Mouse (Mus musculus): ENCODE measurements at regions not wholly inside any gene's neighbourhood (a gene's known extent, or its start where the extent isn't known, plus 50 kb on each side); places are given as distances from the start of the nearest gene placed in this dataset.

DNA sequence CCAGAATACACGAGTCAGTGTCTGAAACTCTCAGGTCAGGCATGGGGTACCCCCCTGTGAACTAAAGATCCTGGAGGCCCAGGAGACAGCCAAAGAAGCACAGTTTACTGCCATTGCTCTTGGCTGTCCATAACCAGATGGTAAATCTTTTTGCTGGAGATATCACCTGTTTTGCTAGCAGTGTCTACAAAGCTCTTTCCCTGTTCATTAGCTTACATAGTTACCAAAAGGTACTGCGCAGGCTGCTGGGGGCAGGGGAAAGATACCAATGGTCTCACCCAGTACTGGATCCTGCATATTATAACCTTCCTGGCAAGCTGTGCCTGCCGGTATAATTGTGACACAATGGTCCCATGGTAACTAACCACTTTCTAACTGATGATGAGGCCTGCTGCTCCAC is 321.9 kb upstream of the Nfe2l3 start:
- no peak for DNase-seq

DNA sequence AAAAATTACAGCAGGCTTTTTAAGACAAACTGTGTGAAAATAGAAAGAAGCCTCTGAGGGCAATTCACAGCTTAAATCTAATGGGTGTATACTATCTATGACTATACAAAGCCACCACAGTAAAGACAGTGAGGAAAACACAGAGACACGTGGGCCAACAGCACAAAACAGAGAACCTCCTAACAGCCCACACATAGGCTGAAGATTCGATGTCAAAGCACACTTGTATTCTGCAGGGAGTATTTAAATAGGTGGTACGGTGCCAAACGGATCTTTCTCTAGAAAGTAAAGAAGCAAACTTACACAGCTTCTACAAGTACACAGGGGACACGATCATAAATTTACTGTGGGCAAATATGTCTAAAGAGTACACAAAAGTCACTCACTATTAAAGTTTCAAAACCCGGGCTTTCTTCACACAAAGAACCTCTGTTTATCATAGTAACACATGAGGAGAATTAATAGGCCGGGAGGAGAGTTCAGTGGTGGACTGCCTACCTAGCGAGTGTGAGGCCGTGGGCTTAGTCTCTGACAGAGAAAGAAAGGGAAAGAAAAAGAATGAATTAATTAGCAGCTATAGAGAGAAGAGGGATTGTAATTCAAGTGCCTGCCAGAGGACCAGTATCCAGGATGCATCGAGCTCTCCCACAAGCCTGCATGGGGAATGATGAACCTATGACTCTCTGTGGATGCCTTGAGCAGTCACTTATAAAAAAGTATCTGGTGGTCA is 317.7 kb upstream of the Nfe2l3 start:
- no peak for DNase-seq

DNA sequence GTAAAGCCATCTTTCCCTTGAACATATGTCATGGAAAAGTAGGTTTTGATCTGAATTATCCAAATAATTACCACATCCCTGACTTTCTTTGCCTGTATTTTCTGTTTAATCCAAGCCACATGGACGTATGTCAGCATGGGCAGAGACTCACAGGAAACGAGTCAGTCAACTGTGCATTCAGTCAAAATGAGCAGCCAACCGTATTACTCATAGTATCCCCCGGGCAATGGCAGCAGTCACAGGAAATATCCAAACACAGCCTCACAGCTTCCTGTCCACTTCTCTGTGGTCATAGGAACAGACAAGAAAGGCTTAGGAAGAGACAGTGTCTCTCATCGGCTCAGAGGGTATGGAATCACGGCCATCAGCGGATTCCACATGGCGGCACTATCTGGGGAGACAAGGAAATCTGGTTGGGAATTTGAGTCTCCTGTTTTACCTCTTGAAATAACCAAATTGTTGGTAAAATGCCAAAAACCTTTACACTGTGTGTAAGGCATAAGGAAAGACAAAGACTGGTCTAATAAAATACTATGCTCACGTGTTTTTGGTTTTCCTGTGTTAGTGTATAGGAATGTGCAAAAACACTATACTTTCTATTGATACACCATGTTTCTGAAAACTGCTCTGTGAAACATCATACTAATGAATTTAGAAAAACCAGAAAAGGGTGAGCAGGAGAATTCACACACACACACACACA is 313.5 kb upstream of the Nfe2l3 start:
- peak; percentile 7 to 24 for DNase-seq

DNA sequence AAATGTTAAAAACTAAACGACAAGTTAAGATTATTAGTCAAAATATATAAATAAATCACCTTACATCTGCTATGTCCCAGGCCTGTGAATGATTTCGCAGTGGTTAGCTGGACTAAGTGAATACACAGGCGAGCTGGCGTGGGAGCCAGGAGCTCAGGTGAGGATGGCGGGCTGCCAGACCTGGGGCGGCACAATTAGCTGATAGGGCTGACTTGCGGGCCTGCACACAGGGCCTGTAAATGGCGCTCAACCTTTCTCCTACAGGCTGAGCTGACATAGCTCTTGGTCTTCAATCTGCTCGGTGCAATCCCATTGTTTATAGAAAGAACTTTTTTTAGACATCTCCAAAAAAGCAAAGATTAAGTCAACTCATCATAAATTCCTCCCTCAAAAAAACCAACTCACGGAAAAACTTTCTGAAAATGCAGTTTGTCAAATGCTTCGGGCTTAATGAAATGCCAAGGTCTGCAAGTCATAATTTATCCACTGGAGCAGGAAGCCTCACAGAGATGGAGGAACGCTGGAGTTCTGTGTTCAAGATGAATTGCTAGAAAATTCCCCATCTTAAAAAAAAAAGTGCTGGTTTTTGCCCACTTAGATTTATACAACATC is 312.7 kb upstream of the Nfe2l3 start:
- DNase-seq = peak; percentile 23 to 68

DNA sequence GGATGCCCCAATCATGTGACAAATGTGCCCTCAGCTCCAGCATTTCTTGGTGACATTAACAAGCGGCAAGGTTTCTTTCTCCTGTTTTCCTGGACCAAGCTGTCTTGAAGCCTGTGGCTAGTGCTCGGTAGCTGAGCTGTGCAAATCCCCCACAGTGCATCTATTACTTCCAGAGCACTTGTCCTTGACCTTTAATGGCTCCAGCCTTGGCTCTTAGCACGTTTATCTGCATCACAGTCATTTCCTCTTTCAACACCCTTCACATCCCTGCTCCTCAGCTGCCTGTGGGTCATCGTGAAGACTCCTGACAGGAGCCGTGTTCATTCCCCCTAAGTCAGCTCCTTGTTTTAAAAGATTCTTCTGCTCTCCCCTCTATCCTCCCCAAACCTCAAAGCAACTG is 309.5 kb upstream of the Nfe2l3 start:
- no peak for DNase-seq

DNA sequence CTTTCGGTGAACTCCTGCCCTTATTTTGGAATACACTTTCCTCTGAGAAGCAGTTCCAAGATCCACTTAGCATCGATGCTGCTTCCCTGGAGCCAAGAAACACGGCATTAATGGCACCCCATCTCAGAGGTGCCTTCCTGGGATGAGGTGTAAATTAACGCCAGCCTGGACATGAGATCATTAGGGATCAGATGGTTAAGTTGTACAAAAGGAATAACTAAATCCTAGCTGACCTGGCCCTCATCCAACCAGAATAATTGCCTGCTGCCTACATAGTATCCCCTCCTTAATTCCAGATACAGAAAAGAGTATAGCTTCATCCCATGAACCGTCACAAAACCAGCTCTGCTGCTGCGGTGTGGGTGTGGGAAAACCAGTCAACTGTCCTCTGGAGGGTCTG is 304.6 kb upstream of the Nfe2l3 start:
- DNase-seq = no peak

DNA sequence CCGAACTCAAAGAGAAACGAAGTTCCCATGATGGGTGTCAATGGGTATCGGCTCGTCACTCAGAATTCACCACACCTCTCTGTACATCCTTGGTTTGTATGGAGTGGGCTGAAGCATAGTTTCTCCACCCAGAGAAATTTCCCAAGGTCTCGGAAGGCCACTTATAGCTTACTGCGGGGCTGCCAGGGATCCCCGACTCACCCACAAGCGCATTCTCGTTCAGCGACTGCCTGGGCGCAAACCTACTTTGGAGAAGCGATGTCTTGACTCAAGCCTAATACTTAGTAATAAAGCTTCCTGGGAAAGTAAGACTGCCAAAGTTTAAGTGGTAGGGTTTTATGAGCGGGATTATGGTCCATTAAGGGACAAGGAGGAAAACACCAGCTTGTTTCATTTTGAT is 303.4 kb upstream of the Nfe2l3 start:
- DNase-seq = no peak

DNA sequence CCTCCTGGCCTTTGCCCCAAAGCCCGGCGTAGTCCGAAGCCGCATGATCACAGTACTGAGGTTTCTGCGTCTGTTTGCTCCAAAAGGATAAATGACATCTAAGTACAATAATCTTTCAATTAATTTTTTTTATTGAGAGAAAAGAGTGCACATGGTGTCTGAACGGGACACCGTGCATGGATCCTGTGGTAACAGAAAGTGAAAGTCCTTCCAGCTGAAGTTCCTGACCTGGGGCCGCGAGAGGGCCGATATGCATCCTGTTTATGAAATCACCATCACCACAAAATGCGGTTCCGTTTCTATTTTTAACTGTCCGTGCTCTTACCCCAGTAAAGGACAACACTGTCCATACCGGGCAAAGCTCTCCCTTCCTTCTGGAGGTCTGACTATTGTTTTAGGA is 302.9 kb upstream of the Nfe2l3 start:
- peak; percentile 53 to 59 for DNase-seq

DNA sequence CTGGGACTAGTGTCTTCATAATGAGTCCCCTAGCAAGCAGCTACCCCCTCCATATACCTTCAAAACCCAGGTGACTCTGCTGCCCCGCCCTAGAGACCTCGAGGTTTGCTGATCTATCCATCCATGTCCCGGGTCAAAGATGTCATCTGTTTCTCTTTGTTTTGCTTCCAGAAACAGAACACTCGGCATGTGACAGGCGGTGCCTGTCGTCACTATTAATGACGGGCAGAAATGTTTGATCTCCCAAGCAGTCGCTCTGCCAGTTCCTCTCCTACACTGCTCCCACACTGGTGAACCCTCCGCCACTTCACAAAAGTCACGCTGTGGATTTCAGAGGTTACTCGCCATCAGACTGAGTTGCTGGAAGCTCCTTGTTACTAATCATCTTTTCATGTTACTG is 287.7 kb upstream of the Nfe2l3 start:
- DNase-seq = no peak

DNA sequence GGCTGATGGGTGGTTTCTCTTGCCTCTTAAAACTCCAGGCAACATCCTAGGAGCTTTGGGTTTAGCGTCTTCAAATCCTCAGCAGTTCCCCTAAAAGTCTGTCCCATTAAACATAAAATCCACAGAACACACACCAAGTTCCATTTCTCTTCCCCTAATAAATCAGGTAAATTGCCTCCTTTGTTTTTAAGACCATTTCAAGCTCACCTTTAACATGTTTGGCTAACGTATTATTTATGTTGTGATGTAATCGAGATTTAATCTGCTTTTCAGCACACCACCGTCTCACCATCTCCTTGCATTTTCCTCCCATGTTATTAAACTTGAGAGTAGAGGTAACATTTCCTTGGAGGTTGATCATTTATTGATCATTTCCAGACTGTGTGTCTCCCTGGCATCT is 286.6 kb upstream of the Nfe2l3 start:
- no peak for DNase-seq

DNA sequence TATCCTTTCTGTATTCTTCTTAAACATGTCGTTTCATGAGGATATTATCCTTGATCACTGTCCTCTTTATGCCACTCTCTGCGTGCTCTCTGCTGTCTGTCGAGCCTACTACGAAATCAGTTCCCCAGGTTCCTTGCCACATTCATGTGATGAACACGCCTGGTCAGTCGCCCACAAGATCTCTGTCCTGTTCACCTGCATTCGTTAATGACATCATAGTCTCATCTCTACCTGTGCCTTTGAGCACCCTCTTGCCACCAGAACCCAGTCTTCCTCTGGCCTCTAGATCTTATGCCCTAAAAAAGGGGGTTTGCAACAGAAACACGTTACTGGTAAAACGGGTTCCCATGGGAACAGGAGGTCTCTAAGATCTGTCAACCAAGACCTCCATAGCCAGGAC is 283.6 kb upstream of the Nfe2l3 start:
- DNase-seq = no peak

DNA sequence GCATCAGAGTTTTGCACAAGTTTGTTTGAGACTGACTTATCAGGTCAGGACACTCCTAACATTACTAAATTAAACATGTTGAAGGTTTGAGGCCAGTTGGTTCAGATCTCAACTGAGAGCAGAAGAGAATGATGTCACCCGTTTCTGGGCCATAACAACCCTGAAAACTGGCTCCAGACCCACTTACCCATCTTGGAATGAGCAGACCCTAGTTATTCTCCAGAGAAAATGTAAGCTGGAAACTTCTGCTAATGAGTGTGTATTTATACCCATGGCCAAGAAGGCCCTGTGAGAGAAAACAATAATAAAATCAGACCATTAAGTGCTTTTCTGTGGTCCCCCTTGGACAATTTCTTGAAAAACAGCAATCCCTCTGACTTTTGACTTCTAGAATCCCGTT is 282.4 kb upstream of the Nfe2l3 start:
- DNase-seq = no peak

DNA sequence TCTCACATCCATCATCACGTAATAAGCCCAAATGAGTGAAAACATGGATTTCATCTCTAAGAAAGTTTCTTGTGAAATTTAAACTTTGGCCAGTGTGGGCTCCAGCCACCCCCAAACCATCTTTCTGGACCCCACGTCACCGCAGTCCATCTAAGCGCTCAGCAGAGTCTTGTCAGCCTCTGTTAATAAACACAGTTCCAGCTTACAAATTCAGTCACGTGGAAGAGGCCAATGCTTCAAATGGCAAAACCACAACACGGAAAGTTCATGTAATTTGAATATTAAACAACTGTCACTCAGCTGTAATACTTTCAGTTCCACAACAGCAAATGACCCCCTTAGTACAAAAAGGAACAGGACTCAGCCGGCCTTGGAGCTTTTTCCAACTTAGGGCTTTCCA is 282.0 kb upstream of the Nfe2l3 start:
- no peak for DNase-seq

DNA sequence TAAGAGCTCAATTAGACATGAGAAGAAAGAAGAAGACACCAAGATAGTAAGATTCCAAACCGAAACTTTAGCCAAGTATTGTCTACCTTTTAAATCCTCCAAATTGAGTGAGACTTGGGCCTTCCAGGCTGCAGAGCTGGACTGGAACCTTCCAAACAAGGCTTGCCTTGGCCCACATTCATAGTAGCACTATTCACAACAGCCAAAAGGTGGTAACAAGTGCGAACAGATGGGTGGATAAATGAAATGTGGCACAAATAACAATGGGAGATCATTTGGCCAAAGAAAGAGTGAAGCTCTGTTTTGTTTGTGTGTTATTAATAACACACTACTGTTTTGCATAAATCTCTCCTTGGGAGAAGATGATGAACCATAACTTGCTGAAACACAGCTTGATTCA is 281.6 kb upstream of the Nfe2l3 start:
- DNase-seq = no peak

DNA sequence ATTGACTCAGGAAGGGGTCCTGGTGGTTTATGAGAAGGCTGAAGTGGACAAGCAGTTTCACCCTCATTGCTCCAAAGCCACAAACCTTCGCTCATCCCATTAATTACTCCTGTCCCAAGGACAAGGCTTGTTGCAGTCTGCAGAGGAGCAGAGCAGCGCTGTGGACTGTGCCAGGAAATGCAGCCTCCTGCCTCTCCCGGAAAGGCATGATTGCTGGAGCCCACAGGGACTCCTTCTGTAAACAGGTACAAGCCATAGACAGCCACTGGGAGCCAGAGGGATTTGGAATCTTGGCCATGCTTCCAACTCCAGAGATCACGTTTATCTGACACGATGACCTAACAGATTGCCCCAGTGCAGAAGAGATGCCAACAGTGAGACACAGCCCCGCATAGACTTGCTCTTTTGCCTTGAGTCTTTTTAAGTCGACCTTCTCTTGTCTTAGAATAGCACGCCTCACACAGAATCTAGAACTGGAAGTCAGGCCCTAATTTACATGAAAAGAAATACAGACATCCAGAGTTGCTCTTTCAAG is 275.6 kb upstream of the Nfe2l3 start:
- no peak for DNase-seq

DNA sequence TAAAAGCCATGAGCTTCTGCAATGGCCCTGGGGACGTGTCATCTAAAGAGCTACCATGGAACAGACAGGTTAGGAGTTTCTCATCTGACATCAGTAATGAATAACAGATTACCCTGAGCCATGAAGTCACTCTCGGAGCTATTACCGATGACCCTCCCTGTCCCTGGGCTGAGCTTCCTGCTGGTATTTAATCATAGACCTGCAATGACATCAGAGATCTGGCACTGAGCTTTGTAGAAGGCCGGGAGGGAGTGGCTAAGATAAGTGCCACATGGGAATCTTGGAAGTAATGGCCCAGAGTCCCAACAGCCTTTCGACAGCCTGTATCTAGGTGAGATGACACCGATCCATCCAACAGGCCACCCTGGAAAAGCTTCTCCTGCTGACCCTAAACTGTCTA is 271.3 kb upstream of the Nfe2l3 start:
- no peak for DNase-seq

DNA sequence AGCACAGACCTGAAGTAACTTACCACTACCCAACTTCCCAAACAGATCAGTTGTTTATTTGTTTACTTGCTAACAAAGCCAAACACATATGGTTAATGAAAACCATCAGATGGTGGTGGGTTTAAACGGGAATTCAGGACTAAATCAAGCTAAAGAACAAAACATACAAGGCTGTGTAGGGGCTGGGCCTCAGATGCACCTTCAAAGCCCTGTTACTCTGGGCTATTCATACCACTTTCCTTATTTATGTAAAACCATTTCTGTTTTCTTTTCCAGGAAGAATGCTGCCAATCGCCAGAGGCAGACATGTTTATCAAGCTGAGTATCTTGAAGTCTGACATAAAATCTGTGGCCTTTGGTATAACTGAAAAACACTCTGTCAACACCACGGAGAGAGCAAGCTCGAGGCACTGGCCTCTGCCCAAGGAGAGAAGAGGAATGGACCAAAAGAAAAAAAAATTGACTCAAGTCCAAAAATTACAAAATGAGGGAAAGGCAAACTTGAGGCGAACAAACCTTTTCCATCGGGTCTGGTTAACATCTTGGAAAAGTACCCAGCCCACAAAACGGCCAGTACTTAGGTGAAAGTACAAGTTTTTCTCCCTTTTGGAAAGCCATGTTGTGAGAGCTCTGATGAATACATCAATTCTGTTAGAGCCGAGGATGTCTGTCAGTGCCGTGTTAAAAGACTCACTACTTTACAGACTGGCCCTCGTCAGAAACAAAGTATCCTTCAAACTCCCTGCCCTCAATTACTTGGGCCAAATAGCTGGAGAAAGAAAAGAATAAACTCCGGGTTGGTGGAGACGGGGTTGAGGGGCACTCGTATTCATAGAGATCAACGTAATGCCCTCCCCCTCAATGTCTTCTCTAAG is 270.0 kb upstream of the Nfe2l3 start:
- DNase-seq = no peak

DNA sequence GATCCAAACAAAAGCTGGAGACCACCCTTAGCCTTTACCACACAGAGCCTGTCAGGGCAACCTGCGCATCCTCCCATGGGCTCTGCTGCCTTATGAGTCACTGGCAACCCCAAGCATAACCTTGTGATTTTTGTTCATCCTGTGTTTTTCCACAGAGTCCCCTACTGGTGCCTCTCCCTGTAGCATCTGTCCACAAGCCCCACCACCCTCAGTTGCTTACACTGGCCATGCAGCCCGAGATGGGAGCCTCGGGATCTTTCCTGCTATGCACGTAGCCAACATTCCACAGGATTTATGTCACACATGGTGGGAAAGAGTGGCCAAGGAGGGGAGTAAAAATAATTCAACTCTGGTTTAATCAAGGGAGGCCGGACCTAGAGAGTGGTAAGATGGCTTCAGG is 269.2 kb upstream of the Nfe2l3 start:
- DNase-seq = no peak

DNA sequence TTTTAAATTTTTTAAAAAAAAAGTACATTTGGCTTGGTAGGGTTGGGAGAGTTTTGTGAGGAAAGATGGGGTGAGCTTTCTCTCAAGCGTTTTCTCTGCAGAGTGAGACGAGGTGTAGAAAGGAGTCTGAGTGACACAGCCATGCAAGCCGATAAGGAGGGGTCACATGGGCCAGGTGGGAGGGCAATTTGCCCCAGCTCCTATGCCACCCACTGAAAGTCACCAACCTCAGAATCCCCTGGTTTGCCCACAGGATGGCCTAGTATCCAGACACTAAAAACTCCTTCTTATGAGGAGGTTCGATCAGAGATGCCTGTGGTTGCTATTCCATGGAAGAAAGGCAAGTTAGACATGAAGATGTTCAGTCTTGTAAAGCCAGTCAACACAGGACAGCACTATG is 268.6 kb upstream of the Nfe2l3 start:
- DNase-seq = no peak

DNA sequence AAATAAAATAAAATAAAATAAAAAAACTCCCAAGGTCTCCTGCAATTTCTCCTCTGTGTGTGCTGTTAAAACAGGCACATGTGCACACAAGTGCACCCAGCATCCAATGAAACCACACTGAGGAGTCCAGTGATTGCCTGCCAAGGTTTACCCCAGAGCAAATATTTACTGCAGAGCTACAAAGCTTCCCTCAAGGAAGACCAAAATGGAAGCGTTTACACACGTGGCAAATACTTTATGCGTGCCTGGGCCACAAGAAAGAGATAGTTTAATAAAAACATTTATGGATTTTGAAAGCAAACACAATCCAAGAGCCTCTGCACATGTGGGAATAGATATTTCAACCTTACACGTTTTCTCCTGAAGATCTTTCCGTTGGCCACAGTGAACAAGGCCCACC is 265.4 kb upstream of the Nfe2l3 start:
- no peak for DNase-seq

DNA sequence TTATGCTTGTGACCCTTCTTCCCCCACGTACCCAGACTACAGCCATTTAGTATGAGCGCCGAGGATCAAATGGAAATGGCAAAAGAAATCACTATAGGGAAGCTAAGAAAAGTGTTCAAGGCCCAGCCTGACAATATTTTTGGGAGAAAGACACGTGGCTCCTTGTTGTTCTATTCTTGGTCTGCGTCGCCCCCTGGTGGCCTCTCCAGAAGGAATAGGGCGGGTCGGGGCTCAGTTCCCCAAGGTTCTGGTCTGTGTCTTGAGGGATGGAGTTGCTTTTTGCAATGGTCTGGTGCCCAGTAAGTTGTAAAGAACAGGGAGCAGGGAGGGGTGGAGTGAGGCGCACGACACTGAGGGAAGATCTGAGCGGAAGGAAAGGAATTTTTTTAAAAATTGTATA is 264.4 kb upstream of the Nfe2l3 start:
- peak; percentile 75 to 90 for DNase-seq

DNA sequence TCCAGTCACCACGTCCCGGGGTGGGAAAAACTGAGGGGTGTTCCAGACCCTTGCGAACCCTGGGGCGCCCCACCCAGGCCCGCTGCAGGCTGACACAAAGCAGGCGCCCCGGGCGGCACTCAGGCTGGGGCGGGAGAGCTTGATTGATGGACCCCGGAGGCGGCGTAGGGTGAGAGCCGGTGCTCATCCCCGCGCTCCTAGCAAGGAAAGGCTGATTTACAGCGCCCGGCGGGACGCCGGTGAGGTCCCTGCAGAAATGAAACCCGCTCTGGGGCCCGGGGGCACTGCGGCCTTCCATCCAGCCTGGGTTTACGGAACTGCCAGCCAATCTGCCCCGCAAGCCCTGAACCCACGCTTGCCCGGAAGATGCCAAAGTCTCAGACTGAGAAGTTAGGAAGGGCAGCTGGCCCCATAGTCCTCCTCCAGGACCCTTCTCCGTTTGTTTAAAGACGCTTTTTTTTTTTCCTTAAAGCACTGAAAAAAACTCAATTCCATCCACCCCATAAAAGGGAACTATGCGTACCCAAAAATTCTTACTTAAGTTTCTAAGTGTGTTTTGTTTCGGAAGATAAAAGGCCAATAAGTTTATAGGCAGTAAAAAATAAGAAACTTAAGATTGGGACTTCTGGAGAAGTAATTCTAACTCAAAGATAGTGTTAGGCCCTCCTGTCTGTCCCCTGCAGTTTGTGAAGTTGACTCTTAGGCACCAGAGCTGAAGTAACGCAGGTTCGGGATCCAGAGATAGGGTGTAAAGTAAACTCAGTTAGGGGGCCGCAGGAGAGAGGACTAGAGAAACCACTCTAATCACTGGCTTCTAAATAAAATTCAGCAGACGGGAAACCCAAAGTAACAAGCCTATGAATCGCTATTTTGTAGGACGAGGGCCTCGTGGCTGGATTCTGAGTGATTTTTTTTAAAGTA is 263.4 kb upstream of the Nfe2l3 start:
- DNase-seq = peak in 1 of 2 experiments; percentile 47
